Comparison of ENCODE assay signal across 9 mouse cellular contexts in the genomic region with DNA sequence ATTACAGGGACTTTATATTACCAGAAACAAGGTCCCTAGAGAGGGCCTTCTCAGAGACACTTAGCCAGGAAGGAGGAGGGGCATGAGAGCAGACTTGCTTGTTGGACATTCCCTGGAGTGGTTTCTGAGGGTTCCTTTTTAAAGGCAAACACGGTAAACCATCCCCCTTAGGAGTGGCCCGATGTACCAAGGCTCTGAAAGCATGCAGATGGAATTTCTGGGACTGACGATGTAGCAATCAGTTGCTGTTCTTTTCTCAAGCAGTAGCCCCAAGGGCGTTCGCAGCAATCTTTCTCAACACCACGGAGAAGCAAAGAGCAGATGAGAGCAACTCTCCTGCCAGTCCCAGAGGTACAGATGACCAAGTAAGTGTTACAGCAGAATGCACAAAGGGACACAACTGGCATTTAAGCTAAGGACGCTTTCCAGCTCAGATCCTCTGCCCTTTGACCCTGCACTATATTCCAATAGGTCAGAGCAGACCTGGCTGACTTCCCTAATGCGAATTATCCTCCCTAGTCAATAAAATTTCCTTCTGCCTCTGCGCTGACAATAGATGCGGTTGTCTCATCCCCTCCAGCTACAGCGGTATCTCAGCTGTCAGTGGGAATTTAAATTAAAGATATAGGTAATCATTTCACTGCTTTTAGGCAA.
DNase-seq lines count a peak whose midpoint lies in the region; ATAC-seq and TF ChIP-seq lines count a peak whose summit lies in the region.
"Had no signal": no experiment of that assay in that cellular context is flagged by ENCODE, and none has a peak within 500 bp of the region (broad histone marks: within the 10 kb centered on the region; RNA-seq: fewer than 3 reads in every experiment).

No protein-coding gene starts in this region.

- TF ChIP-seq CTCF in lung, adult 2 months (IDR thresholded peaks at IDR 0.05; ENCODE audit: insufficient read depth, low read length), result no peak
- TF ChIP-seq CTCF in left cerebral cortex, adult 2 months (IDR thresholded peaks at IDR 0.05), result no peak

- no peaks in the 10 kb centered on the region for H3K9me3 ChIP-seq in forebrain, embryonic 13.5 days (replicated peaks)

- no peak overlapping the region for H3K9ac ChIP-seq in forebrain, embryonic 13.5 days

- no peak overlapping the region for H3K4me2 ChIP-seq in forebrain, embryonic 13.5 days

- H3K27me3 ChIP-seq in forebrain, embryonic 13.5 days, result no peaks in the 10 kb centered on the region

- H3K27ac ChIP-seq in left cerebral cortex, adult 2 months, result no peak overlapping the region
- no peak overlapping the region for H3K27ac ChIP-seq in forebrain, embryonic 13.5 days

- DNase-seq in lung, adult 18-20 months, result peak; percentile 45 to 73
- DNase-seq in lung, adult 2 months, result no peak
- peak; percentile 46 for DNase-seq in heart, adult 8-10 months (ENCODE audit: low spot score)
- peak; percentile 48 for DNase-seq in lung, postnatal 10 days
- DNase-seq in skeletal muscle tissue, adult 2 months (ENCODE audit: low read depth, low spot score), result peak; percentile 73
- no peak for DNase-seq in left cerebral cortex, adult 2 months (ENCODE audit: extremely low spot score in 1 of 2, low spot score in 2 of 2)
- no peak for DNase-seq in testis, postnatal 10 days (ENCODE audit: low spot score)

- no peak overlapping the region for H3K4me3 ChIP-seq in lung, adult 2 months (replicated peaks; ENCODE audit: extremely low read depth, low read depth, low read length)
- H3K4me3 ChIP-seq in left cerebral cortex, adult 2 months, result no peak overlapping the region
- no peak overlapping the region for H3K4me3 ChIP-seq in forebrain, embryonic 13.5 days

- no peaks in the 10 kb centered on the region for H3K36me3 ChIP-seq in forebrain, embryonic 13.5 days (ENCODE audit: poor library complexity, severe bottlenecking)
- H3K36me3 ChIP-seq: G1E had no signal

- intact Hi-C loops in left cerebral cortex, adult 2 months (cut with DNase I), result no loop called here

- no peak for TF ChIP-seq POLR2A in lung, adult 2 months (IDR thresholded peaks at IDR 0.05; ENCODE audit: borderline replicate concordance, extremely low read depth, low read depth, low read length)

- no peak for ATAC-seq in forebrain, embryonic 13.5 days

- 54% methylated on average over 11 of the region's 11 CpGs for WGBS in lung, adult 2 months
- 69% methylated on average over 11 of the region's 11 CpGs for WGBS in forebrain, embryonic 13.5 days

- no peaks in the 10 kb centered on the region; the same call in 1 of the 2 replicates for H3K4me1 ChIP-seq in lung, adult 2 months (ENCODE audit: control insufficient read depth, insufficient read depth, low read length)
- 0 out of 2 replicates have a peak, but pooled peaks cover 5% of the 10 kb centered on the region for H3K4me1 ChIP-seq in forebrain, embryonic 13.5 days

Comparison
In these comparisons a context has a peak if more than half of its experiments do, and no peak if none do; other contexts are left out.
1. DNase-seq: peak in lung, adult 18-20 months (2 of 2), heart, adult 8-10 months (single experiment), lung, postnatal 10 days (single experiment) and skeletal muscle tissue, adult 2 months (single experiment); none in lung, adult 2 months (single experiment), left cerebral cortex, adult 2 months (0 of 2) and testis, postnatal 10 days (single experiment).